8 mouse cellular contexts compared by ENCODE assay signal in the genomic region with DNA sequence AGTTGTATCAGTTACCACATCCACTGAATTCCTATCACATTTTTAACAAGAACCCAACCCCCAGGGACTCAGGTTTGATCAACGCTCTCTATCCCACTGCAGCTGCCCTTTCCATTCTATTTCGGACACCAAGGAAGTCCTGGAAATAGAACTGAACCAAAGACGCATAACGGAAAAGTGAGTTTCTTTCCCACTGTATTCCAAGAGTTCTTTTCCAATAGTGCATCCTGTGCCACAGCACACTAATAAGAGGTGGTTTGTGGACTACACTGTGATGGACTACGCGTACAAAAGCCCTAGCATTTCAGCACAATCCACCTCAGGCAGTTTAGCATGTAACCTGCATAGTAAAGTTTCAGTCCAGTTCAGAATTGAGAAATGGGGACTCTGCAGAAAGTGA. TPM values are rescaled to one million over a fixed set of nuclear protein-coding genes. Genes with fewer than 3 reads are reported as not detected.
DNase-seq lines count a peak whose midpoint lies in the region; ATAC-seq and TF ChIP-seq lines count a peak whose summit lies in the region.

No protein-coding gene starts in this region.

- no peak for TF ChIP-seq EP300 in stomach, postnatal 0 days (optimal IDR thresholded peaks at IDR 0.05)

- H3K9me3 ChIP-seq in G1E (replicated peaks): no peaks in the 10 kb centered on the region
- no peaks in the 10 kb centered on the region for H3K9me3 ChIP-seq in liver, embryonic 12.5 days (replicated peaks)
- H3K9me3 ChIP-seq in stomach, postnatal 0 days (ENCODE audit: control insufficient read depth, low read length): no peaks in the 10 kb centered on the region

- peak overlapping the region; percentile 97 for H3K27ac ChIP-seq in gastrocnemius, adult 2 months
- H3K27ac ChIP-seq in liver, embryonic 12.5 days: peak overlapping the region; percentile 95
- peak overlapping the region; percentile 99 for H3K27ac ChIP-seq in stomach, postnatal 0 days (replicated peaks)

- H3K4me1 ChIP-seq in G1E (ENCODE audit: insufficient read depth, low read depth, low read length): peaks cover 18% of the 10 kb centered on the region
- peaks cover 17% of the 10 kb centered on the region for H3K4me1 ChIP-seq in liver, embryonic 12.5 days
- no peaks in the 10 kb centered on the region; the same call in 1 of the 2 replicates for H3K4me1 ChIP-seq in stomach, postnatal 0 days (replicated peaks; ENCODE audit: control insufficient read depth, insufficient read depth)

- peak overlapping the region; percentile 96 for H3K4me3 ChIP-seq in gastrocnemius, adult 2 months
- peak overlapping the region; percentile 88 for H3K4me3 ChIP-seq in G1E (ENCODE audit: low read depth, low read length)
- peak overlapping the region; percentile 83 for H3K4me3 ChIP-seq in liver, embryonic 12.5 days
- H3K4me3 ChIP-seq in stomach, postnatal 0 days (ENCODE audit: low read depth, low read length): peak overlapping the region; percentile 87

- ATAC-seq in G1E (ENCODE audit: extremely low read depth, insufficient number of reproducible peaks, low FRiP score, poor library complexity, severe bottlenecking): no peak
- peak; percentile 3 for ATAC-seq in granulocyte monocyte progenitor cell, adult 5-6 weeks (replicated peaks; ENCODE audit: poor library complexity, severe bottlenecking)
- no peak for ATAC-seq in liver, embryonic 12.5 days
- no peak for ATAC-seq in stomach, postnatal 0 days (ENCODE audit: low FRiP score, low TSS enrichment)

- H3K27me3 ChIP-seq in G1E (ENCODE audit: insufficient read depth, low read length): no peaks in the 10 kb centered on the region
- H3K27me3 ChIP-seq in liver, embryonic 12.5 days (replicated peaks): no peaks in the 10 kb centered on the region
- H3K27me3 ChIP-seq in stomach, postnatal 0 days (ENCODE audit: control insufficient read depth, insufficient read depth, low read length): no peaks in the 10 kb centered on the region

- peak overlapping the region; percentile 82 for H3K4me2 ChIP-seq in liver, embryonic 12.5 days
- peak overlapping the region; percentile 80 for H3K4me2 ChIP-seq in stomach, postnatal 0 days (replicated peaks; ENCODE audit: low read depth)

- H3K9ac ChIP-seq in liver, embryonic 12.5 days: peak overlapping the region; percentile 94
- peak overlapping the region; percentile 95 for H3K9ac ChIP-seq in stomach, postnatal 0 days (ENCODE audit: low read length)

- WGBS in liver, embryonic 12.5 days (ENCODE audit: insufficient replicate concordance): 33% methylated on average over 6 of the region's 6 CpGs
- WGBS in stomach, postnatal 0 days: 28% methylated on average over 6 of the region's 6 CpGs

- intact Hi-C loops in gastrocnemius, adult 2 months (cut with DNase I): no loop called here

- no peak for TF ChIP-seq CTCF in gastrocnemius, adult 2 months (IDR thresholded peaks at IDR 0.05)
- no peak for TF ChIP-seq CTCF in G1E (IDR thresholded peaks at IDR 0.05; ENCODE audit: low read depth, low read length)
- no peak for TF ChIP-seq CTCF in stomach, postnatal 0 days (IDR thresholded peaks at IDR 0.05; ENCODE audit: low read depth)

- H3K36me3 ChIP-seq in G1E (replicated peaks): no peaks in the 10 kb centered on the region
- no peaks in the 10 kb centered on the region for H3K36me3 ChIP-seq in liver, embryonic 12.5 days
- no peaks in the 10 kb centered on the region for H3K36me3 ChIP-seq in stomach, postnatal 0 days (ENCODE audit: control insufficient read depth, insufficient read depth, low read length)

- no peak for DNase-seq in gastrocnemius, adult 2 months
- DNase-seq in gastrocnemius, adult 18-20 months (ENCODE audit: low spot score): no peak
- no peak for DNase-seq in G1E (ENCODE audit: low spot score)
- no peak for DNase-seq in stomach, postnatal 0 days (ENCODE audit: low spot score)
- DNase-seq in layer of hippocampus, adult 8-10 months (ENCODE audit: low spot score in 2 of 2): no peak
- no peak for DNase-seq in right cerebral cortex, postnatal 14 days

RNA-seq across cellular contexts. Expression of a gene that starts 1.2 kb away (rescaled TPM):
- total RNA-seq in gastrocnemius, adult 2 months (2021): 1 to 10 TPM; 8.9 to 9.0 TPM
- total RNA-seq in gastrocnemius, adult 18-20 months (2021): 1 to 10 TPM; 7.7 to 8.3 TPM
- total RNA-seq in G1E (2014; fragmentation: Nextera tagmentation) (64.6 and 79.9 TPM in 2 replicates), G1E (2017) (21.5 and 25.3 TPM in 2 replicates)
- polyA plus RNA-seq in G1E (2012): 11.8 and 13.3 TPM in 2 replicates
- 54.6 and 60.0 TPM in 2 replicates for total RNA-seq in granulocyte monocyte progenitor cell, adult 5-6 weeks (2014; fragmentation: Nextera tagmentation)
- 29.2 and 36.7 TPM in 2 replicates for total RNA-seq in granulocyte monocyte progenitor cell, adult 5-6 weeks (2017)
- 6.3 and 6.5 TPM in 2 replicates for polyA plus RNA-seq in liver, embryonic 12.5 days (2016; fragmentation: Nextera tagmentation; extraction: Ambion mirVana)
- polyA plus RNA-seq in stomach, postnatal 0 days (2015; fragmentation: Nextera tagmentation; extraction: Ambion mirVana): 2.8 and 3.9 TPM in 2 replicates
- 10 to 100 TPM; 28.6 to 31.4 (median 30.4) TPM for total RNA-seq in layer of hippocampus, adult 8-10 months (2022)
